Mouse (Mus musculus) MEL (cell line): ENCODE data around the gene Nudt17. TPM values are rescaled to one million over a fixed set of nuclear protein-coding genes. Genes with fewer than 3 reads are reported as not detected.

Experiments used
- DNase-seq: peaks from one replicate; pipeline ENCODE4 v3.0.0; 2011; ENCODE audit warnings: low read depth, low spot score
- H3K27ac ChIP-seq: 2 replicates; pipeline ENCODE4 v1.5.1; 2012; ENCODE audit warnings: low read depth, mild to moderate bottlenecking, control low read depth, low read length, moderate library complexity; ENCODE audit not compliant: control insufficient read depth
- H3K27me3 ChIP-seq, 2 experiments: fragments of 150-350 bp in 1 of 2; sonication (generic) in 1 of 2; 2 replicates each; pipeline ENCODE4 v1.6.1; 2012; ENCODE audit warnings: low read length in 2 of 2, mild to moderate bottlenecking in 2 of 2, improper control_type of control experiment in 1 of 2, moderate library complexity in 1 of 2; ENCODE audit not compliant: insufficient read depth in 2 of 2, control insufficient read depth in 1 of 2
- H3K36me3 ChIP-seq, 2 experiments: 2 replicates each; pipeline ENCODE4 v1.6.1; 2012 to 2014; ENCODE audit warnings: low read length in 2 of 2, improper control_type of control experiment in 1 of 2, inconsistent platforms in 1 of 2, mild to moderate bottlenecking in 1 of 2; ENCODE audit not compliant: insufficient read depth in 2 of 2, control insufficient read depth in 1 of 2
- H3K4me1 ChIP-seq, 2 experiments: fragments of 150-350 bp in 1 of 2; sonication (generic) in 1 of 2; 2 replicates each; pipeline ENCODE4 v1.6.1; 2012; ENCODE audit warnings: low read length in 2 of 2, improper control_type of control experiment in 1 of 2, mild to moderate bottlenecking in 1 of 2; ENCODE audit not compliant: insufficient read depth in 2 of 2, control insufficient read depth in 1 of 2
- H3K4me3 ChIP-seq, 2 experiments: fragments of 150-350 bp in 1 of 2; sonication (generic) in 1 of 2; 2 replicates each; pipeline ENCODE4 v1.5.1; 2012; ENCODE audit warnings: low read depth in 2 of 2, low read length in 2 of 2, mild to moderate bottlenecking in 2 of 2, moderate library complexity in 2 of 2, control low read depth in 1 of 2, improper control_type of control experiment in 1 of 2; ENCODE audit not compliant: control insufficient read depth in 1 of 2, insufficient read depth in 1 of 2
- H3K79me2 ChIP-seq: 2 replicates; pipeline ENCODE4 v1.6.1; 2012; ENCODE audit warnings: mild to moderate bottlenecking, low read length, moderate library complexity; ENCODE audit not compliant: control insufficient read depth, poor library complexity, insufficient read depth
- H3K9ac ChIP-seq: 2 replicates; pipeline ENCODE4 v1.6.1; 2012; ENCODE audit warnings: low read depth, mild to moderate bottlenecking, control low read depth, low read length, moderate library complexity; ENCODE audit not compliant: control insufficient read depth, poor library complexity, severe bottlenecking
- H3K9me3 ChIP-seq: fragments of 150-350 bp; sonication (generic); replicated peaks from 2 replicates; pipeline ENCODE4 v1.6.1; 2012; ENCODE audit warnings: mild to moderate bottlenecking, low read length, improper control_type of control experiment, moderate library complexity; ENCODE audit not compliant: insufficient read depth
- CHD1 ChIP-seq: IDR thresholded peaks from 2 replicates; pipeline ENCODE4 v1.6.1; 2012; ENCODE audit warnings: low read depth, mild to moderate bottlenecking, inconsistent platforms, low read length, improper control_type of control experiment
- ELF1 ChIP-seq: IDR thresholded peaks from 2 replicates; pipeline ENCODE4 v1.6.1; 2014; ENCODE audit warnings: low read depth, mild to moderate bottlenecking, inconsistent platforms, low read length, improper control_type of control experiment, moderate library complexity
- EP300 ChIP-seq, 2 experiments: IDR thresholded peaks; 2 replicates each; pipeline ENCODE4 v1.6.1; 2011; ENCODE audit warnings: improper control_type of control experiment in 2 of 2, low read length in 2 of 2, low read depth in 1 of 2, mild to moderate bottlenecking in 1 of 2
- ETS1 ChIP-seq: IDR thresholded peaks from 2 replicates; pipeline ENCODE4 v1.6.1; 2012; ENCODE audit warnings: low read depth, mild to moderate bottlenecking, inconsistent platforms, low read length, improper control_type of control experiment, moderate library complexity
- GABPA ChIP-seq: IDR thresholded peaks from 2 replicates; pipeline ENCODE4 v1.6.1; 2012; ENCODE audit warnings: low read depth, mild to moderate bottlenecking, inconsistent platforms, low read length, improper control_type of control experiment, moderate library complexity
- GATA1 ChIP-seq: IDR thresholded peaks from 2 replicates; pipeline ENCODE4 v1.6.1; 2011; ENCODE audit warnings: low read depth, low read length, improper control_type of control experiment
- JUND ChIP-seq: IDR thresholded peaks from 2 replicates; pipeline ENCODE4 v1.6.1; 2011; ENCODE audit warnings: low read depth, mild to moderate bottlenecking, improper control_type of control experiment, low read length
- MAX ChIP-seq: IDR thresholded peaks from 2 replicates; pipeline ENCODE4 v1.6.1; 2011; ENCODE audit warnings: low read length, improper control_type of control experiment
- MAZ ChIP-seq: IDR thresholded peaks from 2 replicates; pipeline ENCODE4 v1.6.1; 2012; ENCODE audit warnings: low read depth, mild to moderate bottlenecking, inconsistent platforms, low read length, improper control_type of control experiment
- MXI1 ChIP-seq: IDR thresholded peaks from 2 replicates; pipeline ENCODE4 v1.6.1; 2011; ENCODE audit warnings: mild to moderate bottlenecking, low read depth, low read length, improper control_type of control experiment
- MYC ChIP-seq: IDR thresholded peaks from 2 replicates; pipeline ENCODE4 v1.6.1; 2011; ENCODE audit warnings: low read depth, mild to moderate bottlenecking, low read length, improper control_type of control experiment, moderate library complexity
- NELFE ChIP-seq: IDR thresholded peaks from 2 replicates; pipeline ENCODE4 v1.6.1; 2011; ENCODE audit warnings: low read depth, low read length, improper control_type of control experiment
- NRF1 ChIP-seq: IDR thresholded peaks from 2 replicates; pipeline ENCODE4 v1.6.1; 2014; ENCODE audit warnings: low read depth, mild to moderate bottlenecking, inconsistent platforms, low read length, improper control_type of control experiment, moderate library complexity; ENCODE audit not compliant: poor library complexity, insufficient read depth, severe bottlenecking
- POLR2A ChIP-seq, 2 experiments: IDR thresholded peaks; 2 replicates each; pipeline ENCODE4 v1.6.1; 2011 to 2012; ENCODE audit warnings: low read length in 2 of 2, mild to moderate bottlenecking in 2 of 2, control low read depth in 1 of 2, improper control_type of control experiment in 1 of 2, low read depth in 1 of 2, moderate library complexity in 1 of 2; ENCODE audit not compliant: control insufficient read depth in 1 of 2, insufficient read depth in 1 of 2, poor library complexity in 1 of 2
- POLR2AphosphoS2 ChIP-seq: IDR thresholded peaks from 2 replicates; pipeline ENCODE4 v1.6.1; 2011; ENCODE audit warnings: low read length, improper control_type of control experiment
- RAD21 ChIP-seq: IDR thresholded peaks from 2 replicates; pipeline ENCODE4 v1.6.1; 2011; ENCODE audit warnings: mild to moderate bottlenecking, low read depth, low read length, improper control_type of control experiment
- RCOR1 ChIP-seq: IDR thresholded peaks from 2 replicates; pipeline ENCODE4 v1.6.1; 2012; ENCODE audit warnings: low read depth, mild to moderate bottlenecking, inconsistent platforms, low read length, improper control_type of control experiment
- SIN3A ChIP-seq: IDR thresholded peaks from 2 replicates; pipeline ENCODE4 v1.6.1; 2012; ENCODE audit warnings: low read length, improper control_type of control experiment, inconsistent platforms
- SMC3 ChIP-seq: IDR thresholded peaks from 2 replicates; pipeline ENCODE4 v1.6.1; 2011; ENCODE audit warnings: low read depth, low read length, improper control_type of control experiment
- TAL1 ChIP-seq: IDR thresholded peaks from 2 replicates; pipeline ENCODE4 v1.6.1; 2012; ENCODE audit warnings: mild to moderate bottlenecking, inconsistent platforms, low read length, moderate library complexity, mixed read lengths
- TBP ChIP-seq: IDR thresholded peaks from 2 replicates; pipeline ENCODE4 v1.8.0; 2011; ENCODE audit warnings: low read depth, low read length, improper control_type of control experiment
- TCF12 ChIP-seq: IDR thresholded peaks from 2 replicates; pipeline ENCODE4 v1.6.1; 2014; ENCODE audit warnings: low read depth, mild to moderate bottlenecking, inconsistent platforms, low read length, improper control_type of control experiment, moderate library complexity
- USF2 ChIP-seq, 2 experiments: IDR thresholded peaks; 2 replicates each; pipeline ENCODE4 v1.6.1; 2011 to 2012; ENCODE audit warnings: improper control_type of control experiment in 2 of 2, low read length in 2 of 2, borderline replicate concordance in 1 of 2, inconsistent platforms in 1 of 2, low read depth in 1 of 2, mild to moderate bottlenecking in 1 of 2; ENCODE audit not compliant: insufficient read depth in 1 of 2
- ZMIZ1 ChIP-seq: IDR thresholded peaks from 2 replicates; pipeline ENCODE4 v1.6.1; 2012; ENCODE audit warnings: low read depth, mild to moderate bottlenecking, inconsistent platforms, low read length, improper control_type of control experiment, moderate library complexity
- ZNF384 ChIP-seq: IDR thresholded peaks from 2 replicates; pipeline ENCODE4 v1.6.1; 2012; ENCODE audit warnings: low read depth, mild to moderate bottlenecking, inconsistent platforms, low read length, improper control_type of control experiment
- polyA plus RNA-seq, 2 experiments: library from polyadenylated mRNA; stranded (reverse) in 1 of 2; unstranded in 1 of 2; fragments of >175 nt in 1 of 2; fragments of >200 nt in 1 of 2; gene quantifications; 2 replicates each; pipeline versions ENCODE4 v1.2.1 to v1.2.4; 2012; ENCODE audit warnings: low replicate concordance in 2 of 2, low read depth in 1 of 2; ENCODE audit not compliant: insufficient read length in 2 of 2, insufficient read depth in 1 of 2, missing spikeins in 1 of 2
- total RNA-seq: library from RNA; depleted of rRNA; stranded (reverse); fragments of 300-350 nt; gene quantifications from 2 replicates; pipeline ENCODE4 v1.2.3, GENCODE M21; 2012

Gene Nudt17
- total and polyA plus RNA-seq, 3 experiments = 2.7 to 6.5 TPM; not detected in 1

- Histone ChIP-seq H3K36me3 (peaks cover 0 to 38% of the 10 kb centered on the region in 2 experiments; a peak in 2 of 4 replicates), H3K4me1 (peaks cover 14 to 39% of the 10 kb centered on the region in 2 experiments), H3K9ac (peak overlapping the region; percentile 30; the same call in 1 of the 2 replicates)
Measured at GRCm38 (mm10) chr3:96679159-96679674, 29.1 kb downstream of the Nudt17 start.

GRCm38 (mm10) chr3:96678456-96678855 is 29.9 kb downstream of the Nudt17 start:
- no peak overlapping the region for H3K4me3 ChIP-seq
- peak overlapping the region; percentile 26; the same call in 1 of the 2 replicates for H3K9ac ChIP-seq
- no peaks in the 10 kb centered on the region for H3K9me3 ChIP-seq
- H3K27me3 ChIP-seq = no peaks in the 10 kb centered on the region
- DNase-seq = peak; percentile 25
- peaks cover 0 to 38% of the 10 kb centered on the region in 2 experiments; a peak in 2 of 4 replicates for H3K36me3 ChIP-seq
- peak overlapping the region; percentile 76 for H3K27ac ChIP-seq
- TF ChIP-seq MYC (no peak), MXI1 (no peak), ZNF384 (no peak), TAL1 (no peak), TBP (no peak), GATA1 (no peak), POLR2AphosphoS2 (no peak), CHD1 (no peak), NRF1 (no peak), ELF1 (no peak), SIN3A (no peak), ZMIZ1 (no peak), TCF12 (no peak), SMC3 (no peak)
- peaks cover 14 to 39% of the 10 kb centered on the region in 2 experiments for H3K4me1 ChIP-seq
- H3K79me2 ChIP-seq = no peaks in the 10 kb centered on the region

More at GRCm38 (mm10) chr3:96679159-96679674, 29.1 kb downstream of the Nudt17 start:
- TF ChIP-seq GATA1 = peak; percentile 85
- no peak for TF ChIP-seq ZNF384
- TF ChIP-seq MXI1 = no peak
- TF ChIP-seq ETS1 = no peak; the same call in 1 of the 2 replicates
- TF ChIP-seq RAD21 = no peak
- peak; percentile 7; the same call in 1 of the 2 replicates for TF ChIP-seq TBP
- TF ChIP-seq CHD1 = no peak
- TF ChIP-seq USF2 (IDR thresholded peaks at IDR 0.05; ENCODE audit: borderline replicate concordance in 1 of 2, insufficient read depth in 1 of 2, low read depth in 1 of 2, low read length in 2 of 2) = no peak
- peak; percentile 24 to 32; a peak in 1 of 4 replicates for TF ChIP-seq POLR2A (IDR thresholded peaks at IDR 0.05; ENCODE audit: control insufficient read depth in 1 of 2, insufficient read depth in 1 of 2, low read depth in 1 of 2, low read length in 2 of 2, poor library complexity in 1 of 2)
- 0 out of 2 replicates have a peak, but pooled peaks have one; percentile 33 for TF ChIP-seq NELFE
- TF ChIP-seq MAX = peak; percentile 42; the same call in 1 of the 2 replicates
- TF ChIP-seq NRF1 = 0 out of 2 replicates have a peak, but pooled peaks have one; percentile 17
- TF ChIP-seq GABPA = 0 out of 2 replicates have a peak, but pooled peaks have one; percentile 51
- peak; percentile 31; the same call in 1 of the 2 replicates for TF ChIP-seq TCF12
- TF ChIP-seq MAZ = peak; percentile 19; the same call in 1 of the 2 replicates
- peak; percentile 27 to 71; a peak in 2 of 4 replicates for TF ChIP-seq EP300 (IDR thresholded peaks at IDR 0.05; ENCODE audit: low read depth in 1 of 2, low read length in 2 of 2)
- peak; percentile 35; the same call in 1 of the 2 replicates for TF ChIP-seq JUND
- TF ChIP-seq RCOR1 = no peak; the same call in 1 of the 2 replicates
- peak; percentile 52; the same call in 1 of the 2 replicates for TF ChIP-seq SIN3A
- Histone ChIP-seq H3K9me3 (no peaks in the 10 kb centered on the region), H3K27me3 (no peaks in the 10 kb centered on the region), H3K79me2 (no peaks in the 10 kb centered on the region), H3K4me3 (peak overlapping the region; percentile 1 to 6; a peak in 3 of 4 replicates), H3K27ac (peak overlapping the region; percentile 76)
- peak; percentile 86 for DNase-seq
